15 mouse cellular contexts compared by ENCODE assay signal in genomic region chr7:34541906-34542305, GRCm38 (mm10).
DNase-seq lines count a peak whose midpoint lies in the region; ATAC-seq and TF ChIP-seq lines count a peak whose summit lies in the region.
"Had no signal": no experiment of that assay in that cellular context is flagged by ENCODE, and none has a peak within 500 bp of the region (broad histone marks: within the 10 kb centered on the region; RNA-seq: fewer than 3 reads in every experiment).

No protein-coding gene starts in this region.

- peak; percentile 20 to 31 for DNase-seq in cerebellum, postnatal 10 days
- DNase-seq in kidney, postnatal 0 days (ENCODE audit: low spot score), result peak; percentile 5
- DNase-seq in 416B (ENCODE audit: low read depth), result peak; percentile 39
- DNase-seq in brain, embryonic 14.5 days (ENCODE audit: low read depth), result no peak
- no peak for DNase-seq in yolk sac, embryonic 10.5 days (ENCODE audit: low spot score)
- DNase-seq in cerebellum, adult 9-10 months, result no peak
- DNase-seq: B cell, adult 2 months; cerebellum, postnatal 25 days; kidney, postnatal 10 days; thymus, postnatal 14 days had no signal

- H3K9me3 ChIP-seq in kidney, postnatal 0 days (replicated peaks; ENCODE audit: low read length), result no peaks in the 10 kb centered on the region
- no peaks in the 10 kb centered on the region; the same call in 1 of the 2 replicates for H3K9me3 ChIP-seq in kidney, embryonic 15.5 days (replicated peaks)
- H3K9me3 ChIP-seq: midbrain, embryonic 10.5 days had no signal

- TF ChIP-seq POLR2A in brain, embryonic 14.5 days (IDR thresholded peaks at IDR 0.05; ENCODE audit: borderline replicate concordance, extremely low read depth, insufficient read depth, insufficient read length, poor library complexity, severe bottlenecking), result no peak

- no peak overlapping the region for H3K27ac ChIP-seq in kidney, postnatal 0 days
- H3K27ac ChIP-seq in kidney, embryonic 15.5 days, result no peak overlapping the region
- H3K27ac ChIP-seq: hindbrain, embryonic 14.5 days; midbrain, embryonic 10.5 days had no signal

- TF ChIP-seq CTCF in kidney, postnatal 0 days (IDR thresholded peaks at IDR 0.05; ENCODE audit: low read depth), result peak; percentile 46
- TF ChIP-seq CTCF in brain, embryonic 14.5 days (IDR thresholded peaks at IDR 0.05; ENCODE audit: borderline replicate concordance, extremely low read depth, insufficient read depth, insufficient read length), result peak; percentile 23; the same call in 1 of the 2 replicates

- H3K27me3 ChIP-seq in kidney, postnatal 0 days (ENCODE audit: insufficient read depth, low read length), result no peaks in the 10 kb centered on the region
- no peaks in the 10 kb centered on the region for H3K27me3 ChIP-seq in kidney, embryonic 15.5 days

- no peak overlapping the region for H3K4me3 ChIP-seq in kidney, postnatal 0 days (replicated peaks; ENCODE audit: low read depth, low read length)
- H3K4me3 ChIP-seq in kidney, embryonic 15.5 days (replicated peaks), result no peak overlapping the region
- H3K4me3 ChIP-seq: midbrain, embryonic 10.5 days had no signal

- no peak overlapping the region for H3K4me2 ChIP-seq in kidney, postnatal 0 days (ENCODE audit: low read length)
- H3K4me2 ChIP-seq in kidney, embryonic 15.5 days, result no peak overlapping the region
- H3K4me2 ChIP-seq: heart, embryonic 11.5 days; hindbrain, embryonic 14.5 days had no signal

- no peak overlapping the region for H3K9ac ChIP-seq in kidney, postnatal 0 days (ENCODE audit: low read depth, low read length)
- H3K9ac ChIP-seq in kidney, embryonic 15.5 days, result no peak overlapping the region
- H3K9ac ChIP-seq: hindbrain, embryonic 14.5 days had no signal

- WGBS in kidney, postnatal 0 days, result 75% methylated on average over 4 of the region's 4 CpGs
- WGBS in kidney, embryonic 15.5 days, result 73% methylated on average over 4 of the region's 4 CpGs

- H3K36me3 ChIP-seq in kidney, postnatal 0 days (ENCODE audit: insufficient read depth, low read length), result no peaks in the 10 kb centered on the region
- no peaks in the 10 kb centered on the region for H3K36me3 ChIP-seq in kidney, embryonic 15.5 days
- H3K36me3 ChIP-seq: midbrain, embryonic 10.5 days had no signal

- no peak for ATAC-seq in cerebellum, adult (ENCODE audit: insufficient number of reproducible peaks, low FRiP score, low TSS enrichment)
- ATAC-seq in kidney, postnatal 0 days (replicated peaks; ENCODE audit: low FRiP score, low read depth), result no peak
- ATAC-seq in kidney, embryonic 15.5 days (replicated peaks; ENCODE audit: low FRiP score), result no peak

- 0 out of 2 replicates have a peak, but pooled peaks cover 1% of the 10 kb centered on the region for H3K4me1 ChIP-seq in kidney, postnatal 0 days (replicated peaks; ENCODE audit: insufficient read depth, low read length)
- H3K4me1 ChIP-seq in kidney, embryonic 15.5 days, result no peaks in the 10 kb centered on the region; the same call in none of the 2 replicates
- H3K4me1 ChIP-seq: midbrain, embryonic 10.5 days had no signal

Comparison
In these comparisons a context has a peak if more than half of its experiments do, and no peak if none do; other contexts are left out.
1. DNase-seq: peak in cerebellum, postnatal 10 days (2 of 2), kidney, postnatal 0 days (single experiment) and 416B (single experiment); none in brain, embryonic 14.5 days (single experiment), yolk sac, embryonic 10.5 days (single experiment) and cerebellum, adult 9-10 months (single experiment).